Mouse (Mus musculus): Measurements from ENCODE around the gene Cadm1. TPM values are rescaled to one million over a fixed set of nuclear protein-coding genes. Genes with fewer than 3 reads are reported as not detected.

Cadm1 gene
- total and polyA plus RNA-seq, 2 experiments from 2014 or later: 3.7 to 5.5 TPM

- Histone ChIP-seq H3K4me1 (ENCODE audit: control insufficient read depth, insufficient read depth) (peaks cover 18% of the 10 kb centered on the region), H3K4me3 (ENCODE audit: low read depth, low read length) (no peak overlapping the region), H3K9ac (replicated peaks; ENCODE audit: low read depth, low read length) (no peak overlapping the region), H3K27ac (ENCODE audit: low read depth) (no peak overlapping the region), H3K9me3 (replicated peaks; ENCODE audit: control insufficient read depth, low read length) (no peaks in the 10 kb centered on the region), H3K4me2 (ENCODE audit: low read depth, low read length) (no peak overlapping the region), H3K36me3 (replicated peaks; ENCODE audit: control insufficient read depth, insufficient read depth, low read length) (no peaks in the 10 kb centered on the region), H3K27me3 (ENCODE audit: control insufficient read depth, insufficient read depth, low read length) (peaks cover 30% of the 10 kb centered on the region)
- WGBS: 73% methylated on average over 5 of the region's 5 CpGs
- no peak for DNase-seq (ENCODE audit: low spot score)
- no peak for ATAC-seq (ENCODE audit: insufficient read depth, low read depth)
- TF ChIP-seq CTCF (IDR thresholded peaks at IDR 0.05; ENCODE audit: low read depth) (no peak), EP300 (IDR thresholded peaks at IDR 0.05; ENCODE audit: low read depth) (no peak)
These were observed 2.2 kb upstream of the Cadm1 start for GRCm38 (mm10) chr9:47527741-47528140.

- H3K27ac ChIP-seq (ENCODE audit: low read depth): no peak overlapping the region
- H3K4me3 ChIP-seq (ENCODE audit: low read depth, low read length): peak overlapping the region; percentile 60
- peaks cover 18% of the 10 kb centered on the region for H3K4me1 ChIP-seq (ENCODE audit: control insufficient read depth, insufficient read depth)
- WGBS: 10% methylated on average over 11 of the region's 11 CpGs
- TF ChIP-seq EP300 (IDR thresholded peaks at IDR 0.05; ENCODE audit: low read depth) (no peak), CTCF (IDR thresholded peaks at IDR 0.05; ENCODE audit: low read depth) (no peak)
- no peaks in the 10 kb centered on the region for H3K9me3 ChIP-seq (replicated peaks; ENCODE audit: control insufficient read depth, low read length)
- peak overlapping the region; percentile 92 for H3K4me2 ChIP-seq (ENCODE audit: low read depth, low read length)
- ATAC-seq (ENCODE audit: insufficient read depth, low read depth): no peak
- peaks cover 42% of the 10 kb centered on the region for H3K27me3 ChIP-seq (ENCODE audit: control insufficient read depth, insufficient read depth, low read length)
- H3K9ac ChIP-seq (replicated peaks; ENCODE audit: low read depth, low read length): no peak overlapping the region
- DNase-seq (ENCODE audit: low spot score): no peak
- no peaks in the 10 kb centered on the region for H3K36me3 ChIP-seq (replicated peaks; ENCODE audit: control insufficient read depth, insufficient read depth, low read length)
These were observed 791 bp upstream of the Cadm1 start for GRCm38 (mm10) chr9:47529182-47529581.

GRCm38 (mm10) chr9:47530544-47530921 lies 560 bp downstream of the Cadm1 start:
- Histone ChIP-seq H3K4me2 (ENCODE audit: low read depth, low read length) (peak overlapping the region; percentile 92), H3K36me3 (replicated peaks; ENCODE audit: control insufficient read depth, insufficient read depth, low read length) (no peaks in the 10 kb centered on the region), H3K27ac (ENCODE audit: low read depth) (no peak overlapping the region), H3K4me3 (ENCODE audit: low read depth, low read length) (peak overlapping the region; percentile 60), H3K4me1 (ENCODE audit: control insufficient read depth, insufficient read depth) (peaks cover 18% of the 10 kb centered on the region), H3K9me3 (replicated peaks; ENCODE audit: control insufficient read depth, low read length) (no peaks in the 10 kb centered on the region), H3K9ac (replicated peaks; ENCODE audit: low read depth, low read length) (peak overlapping the region; percentile 43; the same call in 1 of the 2 replicates), H3K27me3 (ENCODE audit: control insufficient read depth, insufficient read depth, low read length) (peaks cover 52% of the 10 kb centered on the region)
- no peak for TF ChIP-seq CTCF (IDR thresholded peaks at IDR 0.05; ENCODE audit: low read depth)
- TF ChIP-seq EP300 (IDR thresholded peaks at IDR 0.05; ENCODE audit: low read depth): no peak
- ATAC-seq (ENCODE audit: insufficient read depth, low read depth) (0 out of 2 replicates have a peak, but pooled peaks have one; percentile 6), DNase-seq (ENCODE audit: low spot score) (no peak)
- WGBS: under 1% methylated on average over 21 of the region's 30 CpGs

GRCm38 (mm10) chr9:47530922-47531850 lies 1.2 kb downstream of the Cadm1 start:
- H3K4me2 ChIP-seq (ENCODE audit: low read depth, low read length): peak overlapping the region; percentile 92
- no peaks in the 10 kb centered on the region for H3K9me3 ChIP-seq (replicated peaks; ENCODE audit: control insufficient read depth, low read length)
- ATAC-seq (ENCODE audit: insufficient read depth, low read depth) (0 out of 2 replicates have a peak, but pooled peaks have one; percentile 9), DNase-seq (ENCODE audit: low spot score) (no peak)
- WGBS: under 1% methylated on average over 92 of the region's 110 CpGs
- H3K4me3 ChIP-seq (ENCODE audit: low read depth, low read length): peak overlapping the region; percentile 60
- H3K27ac ChIP-seq (ENCODE audit: low read depth): no peak overlapping the region
- H3K36me3 ChIP-seq (replicated peaks; ENCODE audit: control insufficient read depth, insufficient read depth, low read length): no peaks in the 10 kb centered on the region
- H3K9ac ChIP-seq (replicated peaks; ENCODE audit: low read depth, low read length): no peak overlapping the region; the same call in 1 of the 2 replicates
- H3K27me3 ChIP-seq (ENCODE audit: control insufficient read depth, insufficient read depth, low read length): peaks cover 59% of the 10 kb centered on the region
- peaks cover 18% of the 10 kb centered on the region for H3K4me1 ChIP-seq (ENCODE audit: control insufficient read depth, insufficient read depth)
- TF ChIP-seq EP300 (IDR thresholded peaks at IDR 0.05; ENCODE audit: low read depth): no peak
- TF ChIP-seq CTCF (IDR thresholded peaks at IDR 0.05; ENCODE audit: low read depth): peak; percentile 15

GRCm38 (mm10) chr9:47532215-47532865 lies 2.4 kb downstream of the Cadm1 start:
- DNase-seq (ENCODE audit: low spot score): no peak
- Histone ChIP-seq H3K36me3 (replicated peaks; ENCODE audit: control insufficient read depth, insufficient read depth, low read length) (no peaks in the 10 kb centered on the region), H3K27me3 (ENCODE audit: control insufficient read depth, insufficient read depth, low read length) (peaks cover 65% of the 10 kb centered on the region), H3K27ac (ENCODE audit: low read depth) (no peak overlapping the region), H3K9ac (replicated peaks; ENCODE audit: low read depth, low read length) (no peak overlapping the region), H3K4me2 (ENCODE audit: low read depth, low read length) (peak overlapping the region; percentile 92), H3K4me1 (ENCODE audit: control insufficient read depth, insufficient read depth) (peaks cover 18% of the 10 kb centered on the region), H3K9me3 (replicated peaks; ENCODE audit: control insufficient read depth, low read length) (no peaks in the 10 kb centered on the region), H3K4me3 (ENCODE audit: low read depth, low read length) (peak overlapping the region; percentile 60)
- ATAC-seq (ENCODE audit: insufficient read depth, low read depth): no peak
- TF ChIP-seq EP300 (IDR thresholded peaks at IDR 0.05; ENCODE audit: low read depth) (no peak), CTCF (IDR thresholded peaks at IDR 0.05; ENCODE audit: low read depth) (no peak)
- 6% methylated on average over 20 of the region's 20 CpGs for WGBS
